Mouse (Mus musculus): ENCODE results near the gene Il15.

DNA sequence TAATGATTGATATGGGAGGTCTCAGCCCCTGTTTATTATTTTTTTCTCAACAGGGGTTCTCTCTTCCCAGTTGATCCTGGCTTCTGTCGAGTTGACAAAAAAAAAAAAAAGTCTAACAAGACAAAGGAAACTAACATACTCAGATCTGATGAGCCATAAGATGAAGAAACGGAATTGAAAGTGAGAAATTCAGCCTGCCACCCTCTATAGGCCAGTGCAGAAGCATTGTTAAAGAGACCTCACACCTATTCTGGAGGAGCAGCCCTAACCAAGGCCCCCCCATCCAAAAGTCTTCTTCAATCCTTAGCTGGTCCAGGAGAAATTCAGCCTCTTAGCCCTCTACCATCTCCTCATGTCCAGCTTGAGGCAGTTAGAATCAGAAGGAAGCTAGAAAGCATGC lies 20.7 kb downstream of the Il15 start:
- no peak for TF ChIP-seq MXI1 (IDR thresholded peaks at IDR 0.05; ENCODE audit: low read depth, low read length)
- TF ChIP-seq USF2 (IDR thresholded peaks at IDR 0.05; ENCODE audit: borderline replicate concordance in 1 of 2, insufficient read depth in 1 of 2, low read depth in 1 of 2, low read length in 2 of 2) = no peak
